19 mouse cellular contexts compared by ENCODE assay signal in the genomic region with DNA sequence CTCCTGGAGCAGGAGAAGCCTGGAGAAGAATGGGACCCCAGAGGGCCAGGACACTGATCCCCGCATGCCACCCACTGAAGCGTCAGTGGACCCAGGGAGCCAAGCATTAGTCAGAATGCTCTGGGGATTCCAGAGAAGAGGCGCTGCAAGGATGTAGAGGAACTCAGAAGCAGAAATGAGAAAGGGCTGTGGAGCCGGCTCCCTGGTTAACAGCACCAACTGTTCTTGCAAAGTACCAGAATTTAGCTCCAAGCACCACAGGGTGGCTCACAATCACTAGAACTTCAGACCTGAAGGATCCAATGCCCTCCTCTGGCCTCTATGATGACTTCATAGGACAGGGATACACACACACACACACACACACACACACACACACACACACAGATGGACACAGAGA. TPM values are rescaled to one million over a fixed set of nuclear protein-coding genes. Genes with fewer than 3 reads are reported as not detected.
A peak's percentile ranks its signal among the peaks of the same experiment; 100 is the strongest.
DNase-seq lines count a peak whose midpoint lies in the region; ATAC-seq and TF ChIP-seq lines count a peak whose summit lies in the region.
"Had no signal": no experiment of that assay in that cellular context is flagged by ENCODE, and none has a peak within 500 bp of the region (broad histone marks: within the 10 kb centered on the region; RNA-seq: fewer than 3 reads in every experiment).

No protein-coding gene starts in this region.

- intact Hi-C loops in left cerebral cortex, adult 2 months (cut with DNase I) = no loop called here

- H3K9ac ChIP-seq in CH12.LX (ENCODE audit: insufficient read depth, low read depth) = no peak overlapping the region
- H3K9ac ChIP-seq: forebrain, embryonic 13.5 days; hindbrain, embryonic 12.5 days had no signal

- H3K4me2 ChIP-seq in CH12.LX (ENCODE audit: insufficient read depth, low read depth, poor library complexity, severe bottlenecking) = no peak overlapping the region
- H3K4me2 ChIP-seq: forebrain, embryonic 13.5 days; heart, embryonic 13.5 days; hindbrain, embryonic 12.5 days had no signal

- peak overlapping the region; percentile 93; the same call in 1 of the 2 replicates for H3K27ac ChIP-seq in left cerebral cortex, adult 2 months
- H3K27ac ChIP-seq in CH12.LX (ENCODE audit: insufficient read depth, low read depth) (no peak overlapping the region), macrophage (peak overlapping the region; percentile 92)
- H3K27ac ChIP-seq: forebrain, embryonic 13.5 days; heart, embryonic 13.5 days; hindbrain, embryonic 12.5 days had no signal

- TF ChIP-seq CTCF in left cerebral cortex, adult 2 months (IDR thresholded peaks at IDR 0.05) = no peak; the same call in 1 of the 2 replicates
- peak in 1 of 2 experiments; percentile 39; a peak in 2 of 4 replicates for TF ChIP-seq CTCF in CH12.LX (conservative IDR thresholded peaks at IDR 0.05 in 1 of 2, IDR thresholded peaks at IDR 0.05 in 1 of 2; ENCODE audit: low read depth in 2 of 2, low read length in 2 of 2)

- H3K36me3 ChIP-seq in CH12.LX (replicated peaks in 1 of 2; ENCODE audit: control insufficient read depth in 1 of 2, insufficient read depth in 1 of 2, low read length in 1 of 2) = peaks cover 0 to 17% of the 10 kb centered on the region in 2 experiments
- peaks cover 6% of the 10 kb centered on the region; the same call in 1 of the 2 replicates for H3K36me3 ChIP-seq in macrophage (ENCODE audit: inconsistent target)
- H3K36me3 ChIP-seq: hindbrain, embryonic 12.5 days had no signal

- DNase-seq in frontal cortex, postnatal 36 days (ENCODE audit: low spot score in 2 of 2) = no peak
- no peak for DNase-seq in left cerebral cortex, adult 2 months (ENCODE audit: extremely low spot score in 1 of 2, low spot score in 2 of 2)
- DNase-seq in left cerebral cortex, adult 11 months (ENCODE audit: low spot score) = no peak
- peak; percentile 56 for DNase-seq in CH12.LX (ENCODE audit: extremely low read depth)
- no peak for DNase-seq in kidney, postnatal 10 days
- DNase-seq: adrenal gland, postnatal 10 days; cerebellum, adult 18-20 months; cerebellum, postnatal 10 days; gastrocnemius, postnatal 14 days; heart, postnatal 4 days had no signal

- peaks cover 12 to 74% of the 10 kb centered on the region in 2 experiments; a peak in 3 of 4 replicates for H3K4me1 ChIP-seq in CH12.LX (ENCODE audit: control insufficient read depth in 1 of 2, insufficient read depth in 2 of 2)

- no peak for TF ChIP-seq POLR2A in CH12.LX (IDR thresholded peaks at IDR 0.05; ENCODE audit: low read depth, low read length)

- peak; percentile 26; the same call in 1 of the 2 replicates for ATAC-seq in frontal cortex, adult (ENCODE audit: low TSS enrichment)
- ATAC-seq: hindbrain, embryonic 16.5 days; inflammation-experienced regulatory T-cells, adult 6 months; intestine, postnatal 0 days had no signal

- no peaks in the 10 kb centered on the region for H3K9me3 ChIP-seq in CH12.LX (replicated peaks; ENCODE audit: low read length)
- H3K9me3 ChIP-seq: forebrain, embryonic 13.5 days; G1E; heart, embryonic 13.5 days; hindbrain, embryonic 12.5 days had no signal

- dilution Hi-C loops in CH12.LX (cut with MboI; ENCODE audit: extremely low pct_ligation_motif_present, extremely low pct_unique_long_range_greater_than_20kb, low sequenced_read_pairs) = no loop called here

- TF ChIP-seq RAD21 in CH12.LX (IDR thresholded peaks at IDR 0.05; ENCODE audit: low read depth, low read length) = peak; percentile 21

- H3K79me2 ChIP-seq in CH12.LX (replicated peaks; ENCODE audit: control insufficient read depth, extremely low read depth, insufficient read depth, poor library complexity, severe bottlenecking) (no peaks in the 10 kb centered on the region; the same call in 1 of the 2 replicates), macrophage (ENCODE audit: inconsistent target) (peaks cover 99% of the 10 kb centered on the region)

- H3K27me3 ChIP-seq in CH12.LX (replicated peaks) = no peaks in the 10 kb centered on the region
- H3K27me3 ChIP-seq: forebrain, embryonic 13.5 days; heart, embryonic 13.5 days; hindbrain, embryonic 12.5 days had no signal

- in situ Hi-C loops in CH12.LX (cut with MboI; ENCODE audit: low pct_ligation_motif_present, low pct_unique_long_range_greater_than_20kb, low sequenced_read_pairs) = loop anchor here (10.0 kb wide), 1 partner anchor 108 kb away; no protein-coding TSS in a partner anchor

- H3K4me3 ChIP-seq in left cerebral cortex, adult 2 months = no peak overlapping the region
- H3K4me3 ChIP-seq in CH12.LX (replicated peaks in 1 of 3; ENCODE audit: low read depth in 2 of 3, low read length in 2 of 3, poor library complexity in 1 of 3) = no peak overlapping the region
- H3K4me3 ChIP-seq in macrophage (ENCODE audit: inconsistent target) = no peak overlapping the region
- H3K4me3 ChIP-seq: forebrain, embryonic 13.5 days; heart, embryonic 13.5 days; hindbrain, embryonic 12.5 days had no signal

- TF ChIP-seq EP300 in CH12.LX (IDR thresholded peaks at IDR 0.05; ENCODE audit: low read length) = peak; percentile 13; the same call in 1 of the 2 replicates

- 60% methylated on average over 4 of the region's 4 CpGs for WGBS in macrophage (ENCODE audit: missing documents)

TF ChIP-seq in CH12.LX, 34 proteins besides CTCF, POLR2A, EP300 and RAD21:
- TF ChIP-seq SMC3 (IDR thresholded peaks at IDR 0.05; ENCODE audit: low read depth, low read length) = peak; percentile 10; the same call in 1 of the 2 replicates
- peak; percentile 14; the same call in 1 of the 2 replicates for TF ChIP-seq IRF4 (IDR thresholded peaks at IDR 0.05; ENCODE audit: low read depth, low read length)
- no peak for TF ChIP-seq CHD1 (IDR thresholded peaks at IDR 0.05; ENCODE audit: low read depth, low read length)

RNA-seq across cellular contexts. Expression of gene Slc23a2, which starts 32.6 kb away (rescaled TPM):
- total RNA-seq in left cerebral cortex, adult 2 months (2021) = 100 to 1,000 TPM; 142 to 162 TPM
- total RNA-seq in CH12.LX (2012; rRNA removed) (11.8 and 13.4 TPM in 2 replicates), CH12.LX (2014; rRNA removed) (10.6 and 11.0 TPM in 2 replicates)
- polyA plus RNA-seq in CH12.LX (2012; ENCODE audit: insufficient read length, low read depth) (20.3 and 21.7 TPM in 2 replicates), macrophage (2018) (42.4 to 55.7 TPM (median 53.2 TPM) in 3 replicates)
- 100 to 1,000 TPM; 118 to 357 (median 244) TPM for total RNA-seq in macrophage (2018; cell fraction: chromatin; rRNA removed)
- total RNA-seq in macrophage (2018; cell fraction: cytosol; rRNA removed) = 100 to 1,000 TPM in 7 of 26 experiments, 10 to 100 TPM in 19; 71.9 to 117 (median 91.5) TPM
- 100 to 1,000 TPM; 142 to 294 (median 219) TPM for total RNA-seq in macrophage (2018; cell fraction: nucleus; rRNA removed)

Comparison
In these comparisons a context has a peak if more than half of its experiments do, and no peak if none do; other contexts are left out.
1. RNA of gene Slc23a2, which starts 32.6 kb away (total RNA-seq): 142 to 162 TPM in left cerebral cortex, adult 2 months; 10.6 to 13.4 TPM in CH12.LX; every median in the first group is over 4 times any median in the second.